Comparison of ENCODE assay signal across 12 mouse cellular contexts in genomic region chr6:121070584-121071230, GRCm38 (mm10).
DNase-seq lines count a peak whose midpoint lies in the region; ATAC-seq and TF ChIP-seq lines count a peak whose summit lies in the region.
"Had no signal": no experiment of that assay in that cellular context is flagged by ENCODE, and none has a peak within 500 bp of the region (broad histone marks: within the 10 kb centered on the region; RNA-seq: fewer than 3 reads in every experiment).

No protein-coding gene starts in this region.

- no peak overlapping the region for H3K9ac ChIP-seq in liver, embryonic 13.5 days
- H3K9ac ChIP-seq in liver, embryonic 11.5 days (ENCODE audit: low read depth, low read length): no peak overlapping the region
- H3K9ac ChIP-seq in heart, embryonic 12.5 days: 0 out of 2 replicates have a peak overlapping the region, but pooled peaks have one; percentile 15
- no peak overlapping the region for H3K9ac ChIP-seq in stomach, postnatal 0 days (ENCODE audit: low read length)
- H3K9ac ChIP-seq: limb, embryonic 13.5 days had no signal

- DNase-seq in adrenal gland, postnatal 14 days: peak; percentile 44
- no peak for DNase-seq in adrenal gland, adult 18-20 months (ENCODE audit: low spot score in 2 of 2)
- DNase-seq in liver, embryonic 13.5 days: no peak
- DNase-seq in liver, embryonic 11.5 days (ENCODE audit: low spot score): no peak
- peak; percentile 41 for DNase-seq in naive thymus-derived CD4-positive, alpha-beta T cell, adult 2 months (ENCODE audit: low read depth)
- DNase-seq in stomach, postnatal 0 days (ENCODE audit: low spot score): no peak
- no peak for DNase-seq in layer of hippocampus, adult 2 months (ENCODE audit: low spot score in 2 of 2)
- DNase-seq: adrenal gland, adult 8-10 months; kidney, adult 9 months; right cerebral cortex, postnatal 4 days had no signal

- no peaks in the 10 kb centered on the region for H3K9me3 ChIP-seq in liver, embryonic 13.5 days (replicated peaks)
- H3K9me3 ChIP-seq in liver, embryonic 11.5 days (ENCODE audit: control insufficient read depth, low read length): no peaks in the 10 kb centered on the region
- H3K9me3 ChIP-seq in heart, embryonic 12.5 days (replicated peaks): no peaks in the 10 kb centered on the region
- H3K9me3 ChIP-seq in stomach, postnatal 0 days (ENCODE audit: control insufficient read depth, low read length): no peaks in the 10 kb centered on the region
- H3K9me3 ChIP-seq: limb, embryonic 13.5 days had no signal

- no peak overlapping the region for H3K4me3 ChIP-seq in liver, embryonic 13.5 days (replicated peaks)
- H3K4me3 ChIP-seq in liver, embryonic 11.5 days (ENCODE audit: low read depth, low read length): no peak overlapping the region
- no peak overlapping the region for H3K4me3 ChIP-seq in heart, embryonic 12.5 days
- no peak overlapping the region for H3K4me3 ChIP-seq in stomach, postnatal 0 days (ENCODE audit: low read depth, low read length)
- no peak overlapping the region for H3K4me3 ChIP-seq in layer of hippocampus, adult 2 months
- H3K4me3 ChIP-seq: limb, embryonic 13.5 days had no signal

- peaks cover 89% of the 10 kb centered on the region for H3K4me1 ChIP-seq in liver, embryonic 13.5 days (replicated peaks)
- H3K4me1 ChIP-seq in liver, embryonic 11.5 days (replicated peaks; ENCODE audit: control insufficient read depth, insufficient read depth, low read length): peaks cover 58% of the 10 kb centered on the region
- peaks cover 85% of the 10 kb centered on the region for H3K4me1 ChIP-seq in heart, embryonic 12.5 days (replicated peaks)
- peaks cover 13% of the 10 kb centered on the region for H3K4me1 ChIP-seq in stomach, postnatal 0 days (replicated peaks; ENCODE audit: control insufficient read depth, insufficient read depth)

- no peak for ATAC-seq in liver, embryonic 13.5 days (ENCODE audit: low read depth)
- no peak for ATAC-seq in liver, embryonic 11.5 days (replicated peaks; ENCODE audit: low FRiP score)
- ATAC-seq in heart, embryonic 12.5 days (ENCODE audit: insufficient number of reproducible peaks, low FRiP score): no peak
- ATAC-seq in stomach, postnatal 0 days (ENCODE audit: low FRiP score, low TSS enrichment): no peak

- no peak for TF ChIP-seq EP300 in stomach, postnatal 0 days (optimal IDR thresholded peaks at IDR 0.05)

- no peaks in the 10 kb centered on the region for H3K27me3 ChIP-seq in liver, embryonic 13.5 days
- no peaks in the 10 kb centered on the region for H3K27me3 ChIP-seq in liver, embryonic 11.5 days (replicated peaks; ENCODE audit: control insufficient read depth, insufficient read depth, low read length)
- no peaks in the 10 kb centered on the region for H3K27me3 ChIP-seq in heart, embryonic 12.5 days (replicated peaks)
- H3K27me3 ChIP-seq in stomach, postnatal 0 days (ENCODE audit: control insufficient read depth, insufficient read depth, low read length): no peaks in the 10 kb centered on the region
- H3K27me3 ChIP-seq: limb, embryonic 13.5 days had no signal

- no peak for TF ChIP-seq CTCF in stomach, postnatal 0 days (IDR thresholded peaks at IDR 0.05; ENCODE audit: low read depth)
- no peak for TF ChIP-seq CTCF in layer of hippocampus, adult 2 months (conservative IDR thresholded peaks at IDR 0.05)

- no peak overlapping the region for H3K4me2 ChIP-seq in liver, embryonic 13.5 days
- no peak overlapping the region for H3K4me2 ChIP-seq in liver, embryonic 11.5 days
- no peak overlapping the region for H3K4me2 ChIP-seq in heart, embryonic 12.5 days
- no peak overlapping the region for H3K4me2 ChIP-seq in stomach, postnatal 0 days (replicated peaks; ENCODE audit: low read depth)
- H3K4me2 ChIP-seq: limb, embryonic 13.5 days had no signal

- WGBS in liver, embryonic 13.5 days (ENCODE audit: insufficient replicate concordance): 69% methylated on average over 9 of the region's 9 CpGs
- WGBS in liver, embryonic 11.5 days: 79% methylated on average over 9 of the region's 9 CpGs
- 74% methylated on average over 9 of the region's 9 CpGs for WGBS in heart, embryonic 12.5 days
- WGBS in stomach, postnatal 0 days: 80% methylated on average over 9 of the region's 9 CpGs

- H3K36me3 ChIP-seq in liver, embryonic 13.5 days: no peaks in the 10 kb centered on the region
- H3K36me3 ChIP-seq in liver, embryonic 11.5 days (ENCODE audit: control insufficient read depth, insufficient read depth, low read length): no peaks in the 10 kb centered on the region
- H3K36me3 ChIP-seq in heart, embryonic 12.5 days: no peaks in the 10 kb centered on the region
- H3K36me3 ChIP-seq in stomach, postnatal 0 days (ENCODE audit: control insufficient read depth, insufficient read depth, low read length): no peaks in the 10 kb centered on the region
- H3K36me3 ChIP-seq: limb, embryonic 13.5 days had no signal

- peak overlapping the region; percentile 38; the same call in 1 of the 2 replicates for H3K27ac ChIP-seq in liver, embryonic 13.5 days
- no peak overlapping the region for H3K27ac ChIP-seq in liver, embryonic 11.5 days (ENCODE audit: low read depth, low read length)
- H3K27ac ChIP-seq in heart, embryonic 12.5 days (ENCODE audit: poor library complexity, severe bottlenecking): peak overlapping the region; percentile 89
- no peak overlapping the region for H3K27ac ChIP-seq in stomach, postnatal 0 days (replicated peaks)
- no peak overlapping the region for H3K27ac ChIP-seq in layer of hippocampus, adult 2 months
- H3K27ac ChIP-seq: limb, embryonic 13.5 days had no signal

Comparison
In these comparisons a context has a peak if more than half of its experiments do, and no peak if none do; other contexts are left out.
1. DNase-seq: peak in adrenal gland, postnatal 14 days (single experiment) and naive thymus-derived CD4-positive, alpha-beta T cell, adult 2 months (single experiment); none in adrenal gland, adult 18-20 months (0 of 2), liver, embryonic 13.5 days (single experiment), liver, embryonic 11.5 days (single experiment), stomach, postnatal 0 days (single experiment) and layer of hippocampus, adult 2 months (0 of 2).
2. H3K27ac ChIP-seq: peak in liver, embryonic 13.5 days (single experiment) and heart, embryonic 12.5 days (single experiment); none in liver, embryonic 11.5 days (single experiment), stomach, postnatal 0 days (single experiment) and layer of hippocampus, adult 2 months (single experiment).